Mouse (Mus musculus): ENCODE measurements at regions not wholly inside any gene's neighbourhood (a gene's known extent, or its start where the extent isn't known, plus 50 kb on each side); places are given as distances from the start of the nearest gene placed in this dataset.

- no peak for DNase-seq (ENCODE audit: low spot score)
Observed at GRCm38 (mm10) chr3:115816328-115817160, 71.1 kb upstream of the Dph5 start.

GRCm38 (mm10) chr3:115817771-115818170, 69.9 kb upstream of the Dph5 start:
- DNase-seq (ENCODE audit: low spot score), result no peak

- no peak for DNase-seq (ENCODE audit: low spot score)
Observed at GRCm38 (mm10) chr3:115818734-115819133, 68.9 kb upstream of the Dph5 start.

- no peak for DNase-seq (ENCODE audit: low spot score)
Observed at GRCm38 (mm10) chr3:115819401-115820138, 68.1 kb upstream of the Dph5 start.

GRCm38 (mm10) chr3:115820139-115820481, 67.5 kb upstream of the Dph5 start:
- DNase-seq (ENCODE audit: low spot score), result no peak

GRCm38 (mm10) chr3:115821627-115822026, 66.0 kb upstream of the Dph5 start:
- DNase-seq (ENCODE audit: low spot score), result no peak

GRCm38 (mm10) chr3:115822491-115822890, 65.1 kb upstream of the Dph5 start:
- DNase-seq (ENCODE audit: low spot score), result no peak

GRCm38 (mm10) chr3:115823741-115824140, 63.9 kb upstream of the Dph5 start:
- no peak for DNase-seq (ENCODE audit: low spot score)

GRCm38 (mm10) chr3:115824792-115825191, 62.8 kb upstream of the Dph5 start:
- DNase-seq (ENCODE audit: low spot score), result no peak

- DNase-seq (ENCODE audit: low spot score), result no peak
Observed at GRCm38 (mm10) chr3:115835381-115835780, 52.3 kb upstream of the Dph5 start.

- no peak for DNase-seq (ENCODE audit: low spot score)
Observed at GRCm38 (mm10) chr3:115837617-115838216, 49.9 kb upstream of the Dph5 start.

All from gastrocnemius, adult 18-20 months (tissue).